Mouse (Mus musculus) testis, adult 2 months (tissue): ENCODE measurements at regions not wholly inside any gene's neighbourhood (a gene's known extent, or its start where the extent isn't known, plus 50 kb on each side); places are given as distances from the start of the nearest gene placed in this dataset.

Experiments used
- H3K27ac ChIP-seq: fragments of 200-500 bp; 2 replicates; pipeline ENCODE4 v1.5.1; 2012; ENCODE audit warnings: low read depth, low read length; ENCODE audit not compliant: control insufficient read depth, insufficient read depth
- H3K27me3 ChIP-seq: fragments of 200-500 bp; 2 replicates; pipeline ENCODE4 v1.6.1; 2012; ENCODE audit warnings: mild to moderate bottlenecking, low read length, moderate library complexity; ENCODE audit not compliant: control insufficient read depth, insufficient read depth
- H3K36me3 ChIP-seq: fragments of 200-500 bp; 2 replicates; pipeline ENCODE4 v1.6.1; 2012; ENCODE audit warnings: mild to moderate bottlenecking, low read length; ENCODE audit not compliant: control insufficient read depth, insufficient read depth
- H3K4me1 ChIP-seq: fragments of 200-500 bp; 2 replicates; pipeline ENCODE4 v1.6.1; 2012; ENCODE audit warnings: low read length; ENCODE audit not compliant: control insufficient read depth, insufficient read depth
- H3K4me3 ChIP-seq: fragments of 200-500 bp; 2 replicates; pipeline ENCODE4 v1.5.1; 2012; ENCODE audit warnings: low read depth, mild to moderate bottlenecking, low read length, moderate library complexity, mixed read lengths; ENCODE audit not compliant: control insufficient read depth
- CTCF ChIP-seq: fragments of 200-500 bp; IDR thresholded peaks from 2 replicates; pipeline ENCODE4 v1.5.1; 2012; ENCODE audit warnings: low read depth, mild to moderate bottlenecking, inconsistent platforms, low read length, moderate library complexity; ENCODE audit not compliant: control insufficient read depth, insufficient read depth, insufficient replicate concordance
- POLR2A ChIP-seq: fragments of 200-500 bp; IDR thresholded peaks from 2 replicates; pipeline ENCODE4 v1.6.1; 2012; ENCODE audit warnings: low read depth, mild to moderate bottlenecking, inconsistent platforms, low read length, moderate library complexity; ENCODE audit not compliant: control insufficient read depth

DNA sequence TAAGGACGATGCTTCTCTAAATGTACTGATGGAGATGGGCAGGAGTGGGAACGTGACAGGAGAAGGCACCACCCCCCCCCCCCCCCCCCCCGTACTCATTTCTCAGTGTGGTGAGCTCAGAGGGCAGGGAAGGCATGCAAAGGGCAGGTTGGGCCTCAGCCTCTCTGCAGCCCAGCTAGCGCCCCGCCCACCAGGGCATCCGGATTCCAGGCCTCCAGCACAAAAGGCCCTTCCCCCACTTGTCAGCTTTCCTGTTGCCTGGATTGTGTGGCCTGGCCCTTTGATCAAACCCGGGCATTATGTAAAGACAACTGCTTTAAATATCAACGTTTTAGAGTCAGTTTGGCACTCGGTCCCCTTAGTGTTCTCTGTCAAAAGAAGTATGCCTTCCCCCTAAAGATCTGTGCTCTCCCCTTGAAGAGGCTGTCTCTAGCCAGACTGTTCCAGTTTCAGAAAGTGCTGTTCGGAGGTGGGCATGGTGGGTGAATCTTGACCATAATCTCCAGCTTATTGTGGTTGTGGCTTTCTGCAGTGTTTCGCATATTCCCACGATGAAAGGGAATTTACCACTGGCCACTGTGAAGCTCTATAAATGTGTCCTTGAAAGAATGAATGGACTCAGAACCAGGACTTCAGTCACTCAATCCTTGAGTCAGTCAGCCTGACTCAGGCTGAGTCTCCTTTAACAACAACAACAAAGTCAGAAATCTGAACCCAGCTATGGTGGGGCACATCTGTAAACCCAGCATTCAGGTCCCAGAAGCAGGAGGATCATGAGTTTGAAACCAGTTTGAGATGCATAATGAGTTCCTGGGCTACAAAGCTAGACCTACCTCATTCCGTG, 192.4 kb upstream of the Klf3 start:
- Histone ChIP-seq H3K4me3 (no peak overlapping the region), H3K4me1 (peaks cover 3% of the 10 kb centered on the region; the same call in 1 of the 2 replicates), H3K27me3 (no peaks in the 10 kb centered on the region), H3K27ac (no peak overlapping the region), H3K36me3 (no peaks in the 10 kb centered on the region)
- TF ChIP-seq CTCF: no peak
- no peak for TF ChIP-seq POLR2A

GRCm38 (mm10) chr5:64612017-64612416, 191.2 kb upstream of the Klf3 start:
- no peaks in the 10 kb centered on the region for H3K27me3 ChIP-seq
- TF ChIP-seq POLR2A (no peak), CTCF (no peak)
- H3K4me1 ChIP-seq: peaks cover 3% of the 10 kb centered on the region; the same call in 1 of the 2 replicates
- no peaks in the 10 kb centered on the region for H3K36me3 ChIP-seq
- H3K4me3 ChIP-seq: no peak overlapping the region
- H3K27ac ChIP-seq: no peak overlapping the region

GRCm38 (mm10) chr5:64613696-64614095, 189.5 kb upstream of the Klf3 start:
- Histone ChIP-seq H3K36me3 (no peaks in the 10 kb centered on the region), H3K4me1 (peaks cover 3% of the 10 kb centered on the region; the same call in 1 of the 2 replicates)
- no peak for TF ChIP-seq POLR2A
- TF ChIP-seq CTCF: no peak

DNA sequence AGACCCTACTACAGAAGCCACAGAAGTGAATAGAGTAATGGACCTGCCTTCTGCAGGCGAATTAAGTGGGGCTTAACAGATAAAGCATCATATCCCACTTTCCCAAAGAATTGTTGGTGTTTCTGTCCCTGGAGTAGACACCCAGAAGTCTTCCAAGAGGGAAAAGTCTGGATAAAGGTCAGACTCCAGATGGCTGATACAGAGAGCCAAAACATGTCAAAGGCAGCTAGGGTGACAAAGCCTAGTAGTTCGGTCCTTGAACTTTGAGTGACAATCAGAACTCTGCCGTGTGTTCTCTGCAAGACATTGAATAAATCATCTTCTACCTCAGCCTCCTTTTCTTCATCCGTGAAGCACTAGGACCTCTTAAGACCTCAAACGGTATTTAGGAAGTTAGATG, 185.1 kb upstream of the Klf3 start:
- TF ChIP-seq CTCF (no peak), POLR2A (no peak)
- no peaks in the 10 kb centered on the region for H3K27me3 ChIP-seq
- H3K4me1 ChIP-seq: no peaks in the 10 kb centered on the region
- no peak overlapping the region for H3K4me3 ChIP-seq
- H3K27ac ChIP-seq: no peak overlapping the region
- H3K36me3 ChIP-seq: no peaks in the 10 kb centered on the region

More at GRCm38 (mm10) chr5:64613696-64614095, 189.5 kb upstream of the Klf3 start:
- Histone ChIP-seq H3K27me3 (no peaks in the 10 kb centered on the region), H3K4me3 (no peak overlapping the region), H3K27ac (no peak overlapping the region)

GRCm38 (mm10) chr5:64619752-64620151, 183.4 kb upstream of the Klf3 start:
- H3K4me3 ChIP-seq: no peak overlapping the region
- H3K27ac ChIP-seq: no peak overlapping the region
- TF ChIP-seq CTCF (no peak), POLR2A (no peak)
- H3K27me3 ChIP-seq: no peaks in the 10 kb centered on the region
- no peaks in the 10 kb centered on the region for H3K4me1 ChIP-seq
- no peaks in the 10 kb centered on the region for H3K36me3 ChIP-seq

GRCm38 (mm10) chr5:64620726-64621125, 182.5 kb upstream of the Klf3 start:
- H3K4me3 ChIP-seq: no peak overlapping the region
- no peaks in the 10 kb centered on the region for H3K27me3 ChIP-seq
- H3K4me1 ChIP-seq: no peaks in the 10 kb centered on the region
- TF ChIP-seq POLR2A (no peak), CTCF (no peak)
- H3K36me3 ChIP-seq: no peaks in the 10 kb centered on the region
- no peak overlapping the region for H3K27ac ChIP-seq

GRCm38 (mm10) chr5:64621386-64621785, 181.8 kb upstream of the Klf3 start:
- peaks cover under 1% of the 10 kb centered on the region; the same call in 1 of the 2 replicates for H3K4me1 ChIP-seq
- TF ChIP-seq CTCF (no peak), POLR2A (no peak)
- H3K36me3 ChIP-seq: no peaks in the 10 kb centered on the region
- H3K4me3 ChIP-seq: no peak overlapping the region
- no peak overlapping the region for H3K27ac ChIP-seq
- no peaks in the 10 kb centered on the region for H3K27me3 ChIP-seq

- TF ChIP-seq POLR2A (no peak), CTCF (no peak)
- Histone ChIP-seq H3K4me1 (peaks cover 2% of the 10 kb centered on the region; the same call in 1 of the 2 replicates), H3K36me3 (no peaks in the 10 kb centered on the region), H3K27me3 (no peaks in the 10 kb centered on the region), H3K27ac (no peak overlapping the region), H3K4me3 (no peak overlapping the region)
Measured at GRCm38 (mm10) chr5:64623653-64624052, 179.5 kb upstream of the Klf3 start.
